Mouse (Mus musculus): Measurements from ENCODE around the gene Zfp82.
"Not testable (repeated sequence)": the region's sequence is repeated elsewhere in the genome, so short reads cannot be mapped to it uniquely, and the experiment has no call there.

Zfp82 gene

GRCm38 (mm10) chr7:30072146-30073028, at the start of gene Zfp82:
Zfp82 (minus strand) TSS chr7:30072900.
- peak; percentile 88 to 93 for DNase-seq

GRCm38 (mm10) chr7:30122188-30122530, 49.5 kb upstream of the Zfp82 start:
- no peak for DNase-seq

- DNase-seq: peak; percentile 94 to 97
These were observed 48.8 kb upstream of the Zfp82 start, which contains the start of gene Zfp382 for GRCm38 (mm10) chr7:30121308-30122187. Zfp382 (plus strand) TSS chr7:30121942.

GRCm38 (mm10) chr7:30117935-30118334, 45.2 kb upstream of the Zfp82 start:
- not testable (repeated sequence) for DNase-seq

GRCm38 (mm10) chr7:30116076-30116475, 43.4 kb upstream of the Zfp82 start:
- DNase-seq: no peak

GRCm38 (mm10) chr7:30099297-30099696, 26.6 kb upstream of the Zfp82 start:
- peak; percentile 65 to 79 for DNase-seq

DNA sequence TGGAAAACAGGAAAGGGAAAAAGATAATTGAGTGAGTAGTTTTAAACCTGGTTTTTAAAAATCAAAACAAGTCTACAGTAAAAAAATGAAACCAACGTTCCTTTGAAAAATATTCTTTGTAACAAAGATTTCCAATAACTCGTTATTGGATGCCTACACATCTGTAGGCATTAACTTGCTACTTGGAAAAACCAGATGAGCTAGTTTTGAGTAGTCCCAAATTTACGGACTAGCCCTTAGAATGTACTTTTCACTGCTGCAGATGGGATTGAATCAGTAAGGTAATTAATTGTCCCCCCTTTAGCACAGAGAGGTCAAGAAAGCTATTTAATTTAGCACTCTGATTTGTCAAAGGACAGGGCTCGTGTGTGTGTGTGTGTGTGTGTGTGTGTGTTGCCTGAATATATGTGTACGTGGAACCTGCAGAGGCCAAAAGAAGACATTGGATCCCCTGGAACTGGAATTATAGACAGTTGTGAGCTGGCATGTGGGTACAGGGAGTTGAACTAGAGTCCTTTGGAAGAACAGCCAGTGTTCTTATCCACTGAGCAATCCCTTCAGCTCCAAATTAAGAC, 22.9 kb upstream of the Zfp82 start:
- DNase-seq: no peak

GRCm38 (mm10) chr7:30094646-30095429, 22.1 kb upstream of the Zfp82 start, which contains the start of gene Zfp260:
Zfp260 (plus strand) TSS chr7:30094777.
- DNase-seq: peak; percentile 92

GRCm38 (mm10) chr7:30093918-30094415, 21.3 kb upstream of the Zfp82 start:
- DNase-seq: no peak

DNA sequence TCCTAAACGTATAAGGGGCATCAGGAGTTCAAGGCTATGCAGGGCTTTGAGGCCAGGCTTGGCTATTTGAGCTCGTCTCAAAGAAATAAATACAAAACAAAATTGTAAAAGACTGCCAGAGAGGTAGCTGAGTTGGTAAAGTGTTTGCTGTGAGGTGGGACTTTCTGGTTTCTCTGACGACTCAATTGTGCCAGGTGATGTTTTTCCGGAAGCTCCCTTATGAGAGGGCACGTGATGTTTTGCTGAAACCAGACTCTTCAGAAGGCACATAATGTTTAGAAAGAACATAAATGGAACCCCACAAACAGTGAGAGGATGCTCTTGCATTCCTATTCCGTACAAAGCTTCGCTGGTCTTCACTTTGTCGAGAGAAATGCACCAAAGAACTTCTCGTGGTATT, 20.0 kb upstream of the Zfp82 start:
- no peak for DNase-seq

- no peak for DNase-seq
These were observed 18.4 kb upstream of the Zfp82 start for GRCm38 (mm10) chr7:30090970-30091585.

- peak; percentile 96 to 97 for DNase-seq
These were observed 17.6 kb upstream of the Zfp82 start, which contains the start of the genes Gm26920 and Zfp566 for GRCm38 (mm10) chr7:30090092-30090969. Gm26920 (minus strand) TSS chr7:30090410. Zfp566 (minus strand) TSS chr7:30090527.

- no peak for DNase-seq
These were observed 16.7 kb upstream of the Zfp82 start for GRCm38 (mm10) chr7:30089405-30089804.

DNA sequence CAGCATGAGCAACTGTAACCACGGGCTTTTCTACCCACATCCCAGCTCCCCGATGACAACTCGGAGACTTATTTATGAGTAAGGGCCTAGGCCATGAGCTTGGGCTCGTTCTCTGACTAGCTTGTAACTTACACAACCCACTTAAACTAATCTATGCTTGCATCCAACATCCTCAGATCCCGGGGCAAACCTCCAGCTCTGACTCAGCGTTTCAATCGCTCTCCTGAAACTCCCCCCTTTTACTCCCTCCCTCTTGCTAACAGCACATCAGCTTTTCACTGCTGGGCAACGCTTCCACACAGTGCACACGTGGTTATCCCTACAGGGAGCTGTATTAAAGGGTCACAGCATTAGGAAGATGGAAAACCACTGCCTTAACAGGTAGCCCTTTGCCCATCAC, 13.8 kb upstream of the Zfp82 start:
- no peak for DNase-seq

- DNase-seq: peak in 1 of 2 experiments; percentile 23
These were observed 8.1 kb downstream of the Zfp82 start for GRCm38 (mm10) chr7:30064622-30065021.

DNA sequence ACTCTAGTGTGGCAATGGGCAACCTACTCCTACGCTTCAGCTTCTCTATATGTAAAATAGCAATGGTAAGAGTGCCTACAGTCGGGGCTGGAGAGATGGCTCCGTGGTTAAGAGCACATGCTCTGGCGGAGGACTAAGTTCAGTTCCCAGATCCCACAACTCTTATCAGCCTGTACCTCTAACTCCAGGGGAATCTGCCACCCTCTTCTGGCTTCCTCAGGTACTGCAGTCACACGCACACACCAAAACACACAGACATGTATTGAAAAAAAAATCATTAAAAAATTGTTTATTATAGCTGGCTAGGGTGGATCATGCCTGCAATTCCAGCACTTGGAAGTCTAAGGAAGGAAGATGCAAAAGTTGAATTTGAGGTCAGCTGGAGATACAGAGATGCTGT, 10.2 kb downstream of the Zfp82 start:
- DNase-seq: peak in 1 of 2 experiments; percentile 41

DNA sequence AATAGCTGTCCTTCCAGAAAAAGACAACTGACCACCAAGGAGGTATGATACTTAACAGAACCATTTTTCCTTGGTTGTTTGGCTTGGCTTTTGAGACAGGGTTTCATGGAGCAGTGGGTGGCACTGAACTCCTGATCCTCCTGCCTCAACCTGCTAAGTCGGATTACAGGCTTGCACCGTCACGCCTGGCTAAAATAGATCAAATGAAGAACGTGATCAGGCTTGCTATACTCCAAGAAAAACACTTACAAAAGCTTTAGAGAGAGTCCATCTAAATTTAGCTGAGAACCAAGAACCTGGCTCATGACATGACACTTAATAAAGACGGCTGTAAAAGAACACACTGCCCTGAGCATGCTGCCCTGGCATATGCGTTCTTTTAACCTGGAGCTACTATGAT, 12.4 kb downstream of the Zfp82 start:
- DNase-seq: no peak

DNA sequence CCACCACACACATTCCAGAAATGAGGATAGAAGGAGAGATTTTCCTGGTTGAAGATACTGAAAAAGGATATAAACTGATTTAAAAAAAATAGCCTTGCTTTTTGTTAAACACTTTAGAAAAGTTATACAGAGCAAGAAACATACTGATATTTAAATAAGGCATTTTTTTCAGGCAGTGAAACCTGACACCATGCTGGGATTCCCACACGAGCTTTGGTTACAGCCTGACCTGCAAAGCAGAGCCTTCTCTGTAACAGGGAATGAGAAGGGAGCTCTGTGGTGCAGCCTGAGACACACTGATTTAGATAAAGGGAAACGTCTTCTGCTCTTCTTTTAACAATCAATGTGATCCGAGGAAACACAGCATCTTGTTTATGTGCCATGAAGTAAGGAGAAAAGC, 19.1 kb downstream of the Zfp82 start:
- no peak for DNase-seq

GRCm38 (mm10) chr7:30050882-30051548, 21.7 kb downstream of the Zfp82 start, which contains the start of gene Zfp14:
Zfp14 (minus strand) TSS chr7:30051380.
- DNase-seq: peak; percentile 94 to 96

DNA sequence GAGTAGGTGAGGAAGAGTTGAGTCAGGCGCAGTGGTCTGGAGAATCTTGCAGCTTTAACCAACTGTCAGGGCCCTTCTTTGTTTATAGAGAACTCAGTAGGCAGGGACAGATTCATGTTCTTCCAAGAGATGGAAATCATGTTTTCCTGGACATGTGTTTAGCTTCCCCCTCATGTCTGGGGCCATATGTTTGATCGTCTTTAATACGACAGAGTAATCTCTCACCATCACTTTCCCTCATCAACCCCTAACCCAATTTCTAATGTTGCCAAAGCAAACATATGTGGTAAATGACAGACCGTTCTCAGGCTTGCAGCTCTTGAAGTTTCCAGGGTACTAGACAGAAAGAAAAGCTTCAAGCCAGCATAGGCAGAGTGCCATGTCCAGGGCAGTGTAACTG, 24.6 kb downstream of the Zfp82 start:
- DNase-seq: no peak
